Mouse (Mus musculus) embryonic facial prominence, embryonic 10.5 days (tissue): Measurements from ENCODE around the gene Rbm8a2. TPM values are rescaled to one million over a fixed set of nuclear protein-coding genes. Genes with fewer than 3 reads are reported as not detected.
"Not testable (repeated sequence)": the region's sequence is repeated elsewhere in the genome, so short reads cannot be mapped to it uniquely, and the experiment has no call there.

Experiments used
- DNase-seq: peaks from one replicate; pipeline ENCODE4 v3.0.0-alpha.2; 2017; ENCODE audit warnings: low spot score
- H3K27ac ChIP-seq: fragments of 300-500 bp; sonication (generic); replicated peaks from 2 replicates; pipeline ENCODE4 v1.5.1; 2016; ENCODE audit warnings: mild to moderate bottlenecking
- H3K27me3 ChIP-seq: fragments of 300-500 bp; sonication (generic); replicated peaks from 2 replicates; pipeline ENCODE4 v1.6.1; 2016; ENCODE audit warnings: low read depth, mild to moderate bottlenecking; ENCODE audit not compliant: poor library complexity, severe bottlenecking
- H3K36me3 ChIP-seq: fragments of 300-500 bp; sonication (generic); replicated peaks from 2 replicates; pipeline ENCODE4 v1.6.1; 2016; ENCODE audit warnings: mild to moderate bottlenecking, moderate library complexity
- H3K4me1 ChIP-seq: fragments of 300-500 bp; sonication (generic); 2 replicates; pipeline ENCODE4 v1.6.1; 2016
- H3K4me3 ChIP-seq: fragments of 300-500 bp; sonication (generic); 2 replicates; pipeline ENCODE4 v1.5.1; 2016; ENCODE audit warnings: mild to moderate bottlenecking, moderate library complexity
- H3K9me3 ChIP-seq: fragments of 300-500 bp; sonication (generic); 2 replicates; pipeline ENCODE4 v1.6.1; 2016; ENCODE audit warnings: mild to moderate bottlenecking
- WGBS: fragments of 180-500 bp; shearing (Covaris S2); methylation state at CpG from one replicate; pipeline ENCODE4 v1.1.7; 2016; 5-methylcytosine and 5-hydroxymethylcytosine counted together
- polyA plus RNA-seq: library from polyadenylated mRNA; unstranded; fragments of >200 nt; fragmentation: Nextera tagmentation; extraction: Ambion mirVana; gene quantifications from 2 replicates; pipeline ENCODE4 v1.2.1, GENCODE M21; 2016

Gene Rbm8a2
- 0.69 and 0.98 TPM in 2 replicates for polyA plus RNA-seq

DNA sequence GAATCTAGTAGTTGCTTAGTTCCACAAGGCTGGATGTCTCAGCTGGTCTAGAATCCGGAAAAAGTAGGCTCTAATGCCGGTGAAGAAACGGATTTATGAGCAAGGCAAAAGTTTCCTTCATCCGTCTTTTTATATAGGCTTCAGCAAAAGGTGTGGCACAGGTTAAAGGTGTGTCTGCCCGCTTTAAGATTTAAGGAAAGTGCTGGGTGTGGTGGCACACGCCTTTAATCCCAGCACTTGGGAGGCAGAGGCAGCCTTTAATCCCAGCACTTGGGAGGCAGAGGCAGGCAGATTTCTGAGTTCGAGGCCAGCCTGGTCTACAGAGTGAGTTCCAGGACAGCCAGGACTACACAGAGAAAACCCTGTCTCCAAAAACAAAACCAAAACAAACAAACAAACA, at the start of gene Rbm8a2:
Gene Rbm8a2 (minus strand): TSS at position 101 of the 400 bp plus-strand sequence.
- H3K27me3 ChIP-seq, H3K9me3 ChIP-seq, H3K27ac ChIP-seq, DNase-seq, H3K4me1 ChIP-seq, H3K36me3 ChIP-seq, H3K4me3 ChIP-seq: not testable (repeated sequence)
- 92% methylated on average over 7 of the region's 7 CpGs for WGBS

DNA sequence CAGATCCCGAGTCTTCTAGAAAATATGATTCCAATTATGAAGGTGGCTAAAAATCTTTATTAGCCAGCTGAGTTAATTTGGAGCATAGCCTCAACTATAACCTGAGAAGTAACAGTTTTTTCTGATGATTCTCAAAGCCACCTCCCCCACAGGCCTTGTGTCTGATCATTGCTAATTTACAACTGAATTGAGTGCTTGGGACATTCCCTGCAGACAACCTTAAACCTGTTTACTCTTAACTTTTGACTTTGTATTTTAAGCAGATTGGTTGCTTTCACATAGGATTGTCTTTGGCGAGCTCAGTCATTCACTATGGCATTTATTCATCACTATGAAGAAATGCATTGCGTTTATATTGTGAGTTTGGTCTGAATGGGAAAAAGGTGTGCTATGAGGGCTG, 49.5 kb upstream of the Rbm8a2 start:
- no peaks in the 10 kb centered on the region for H3K27me3 ChIP-seq
- DNase-seq = no peak
- 61% methylated on average over 3 of the region's 3 CpGs for WGBS

DNA sequence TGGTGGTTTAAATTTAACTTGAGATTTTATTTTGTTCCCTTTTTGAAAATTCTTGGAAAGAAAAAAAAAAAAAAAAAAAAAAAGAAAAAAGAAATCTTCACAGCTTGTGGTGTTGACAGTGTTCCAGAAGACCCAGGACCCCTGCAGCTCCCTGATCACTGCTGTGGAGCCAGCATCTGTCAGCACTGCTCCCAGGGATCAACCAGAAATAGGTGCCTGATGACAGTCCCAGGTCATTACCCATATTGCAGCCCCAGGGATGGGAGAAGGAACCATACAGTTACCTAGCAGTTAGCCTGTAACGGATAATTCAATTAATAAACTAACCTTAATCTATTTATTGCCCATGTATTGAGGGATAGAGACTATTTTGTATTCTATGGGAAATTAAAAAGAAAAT, 45.6 kb upstream of the Rbm8a2 start:
- Histone ChIP-seq H3K36me3 (no peaks in the 10 kb centered on the region), H3K9me3 (no peaks in the 10 kb centered on the region), H3K4me1 (no peaks in the 10 kb centered on the region), H3K27ac (no peak overlapping the region), H3K4me3 (no peak overlapping the region), H3K27me3 (no peaks in the 10 kb centered on the region)
- DNase-seq = no peak
- WGBS = 53% methylated on average over 1 of the region's 1 CpGs

More for the DNA sequence above, 49.5 kb upstream of the Rbm8a2 start:
- Histone ChIP-seq H3K4me1 (no peaks in the 10 kb centered on the region), H3K27ac (no peak overlapping the region), H3K36me3 (no peaks in the 10 kb centered on the region), H3K4me3 (no peak overlapping the region), H3K9me3 (no peaks in the 10 kb centered on the region)

- no peaks in the 10 kb centered on the region for H3K27me3 ChIP-seq
- no peak overlapping the region for H3K27ac ChIP-seq
- no peak overlapping the region for H3K4me3 ChIP-seq
- DNase-seq = no peak
- WGBS = 94% methylated on average over 3 of the region's 3 CpGs
- H3K4me1 ChIP-seq = no peaks in the 10 kb centered on the region
- H3K36me3 ChIP-seq = no peaks in the 10 kb centered on the region
- H3K9me3 ChIP-seq = no peaks in the 10 kb centered on the region
Observed at GRCm38 (mm10) chr1:176018523-176018922, 39.6 kb upstream of the Rbm8a2 start.

DNA sequence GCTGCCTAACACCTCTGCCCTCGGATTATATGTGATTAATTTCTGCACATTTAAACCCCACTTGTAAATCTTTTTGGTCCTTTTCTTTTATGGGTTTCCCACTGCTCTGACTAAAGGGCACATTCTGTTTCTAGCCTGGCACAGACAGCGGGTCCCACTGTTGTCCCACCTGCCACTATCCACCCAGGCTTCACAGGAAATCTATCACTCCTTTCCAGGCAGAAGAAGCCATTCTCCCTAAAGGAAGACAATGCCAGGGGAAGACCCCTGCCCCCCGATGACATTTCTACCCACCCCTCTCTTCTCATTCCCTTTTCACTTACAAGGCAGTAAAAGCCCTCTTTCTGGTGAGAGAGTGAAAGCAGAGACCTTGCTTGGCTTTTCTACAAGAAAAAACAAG, 37.2 kb upstream of the Rbm8a2 start:
- Histone ChIP-seq H3K4me3 (no peak overlapping the region), H3K27ac (no peak overlapping the region), H3K36me3 (no peaks in the 10 kb centered on the region), H3K27me3 (no peaks in the 10 kb centered on the region), H3K9me3 (no peaks in the 10 kb centered on the region), H3K4me1 (no peaks in the 10 kb centered on the region)
- 73% methylated on average over 3 of the region's 3 CpGs for WGBS
- no peak for DNase-seq

DNA sequence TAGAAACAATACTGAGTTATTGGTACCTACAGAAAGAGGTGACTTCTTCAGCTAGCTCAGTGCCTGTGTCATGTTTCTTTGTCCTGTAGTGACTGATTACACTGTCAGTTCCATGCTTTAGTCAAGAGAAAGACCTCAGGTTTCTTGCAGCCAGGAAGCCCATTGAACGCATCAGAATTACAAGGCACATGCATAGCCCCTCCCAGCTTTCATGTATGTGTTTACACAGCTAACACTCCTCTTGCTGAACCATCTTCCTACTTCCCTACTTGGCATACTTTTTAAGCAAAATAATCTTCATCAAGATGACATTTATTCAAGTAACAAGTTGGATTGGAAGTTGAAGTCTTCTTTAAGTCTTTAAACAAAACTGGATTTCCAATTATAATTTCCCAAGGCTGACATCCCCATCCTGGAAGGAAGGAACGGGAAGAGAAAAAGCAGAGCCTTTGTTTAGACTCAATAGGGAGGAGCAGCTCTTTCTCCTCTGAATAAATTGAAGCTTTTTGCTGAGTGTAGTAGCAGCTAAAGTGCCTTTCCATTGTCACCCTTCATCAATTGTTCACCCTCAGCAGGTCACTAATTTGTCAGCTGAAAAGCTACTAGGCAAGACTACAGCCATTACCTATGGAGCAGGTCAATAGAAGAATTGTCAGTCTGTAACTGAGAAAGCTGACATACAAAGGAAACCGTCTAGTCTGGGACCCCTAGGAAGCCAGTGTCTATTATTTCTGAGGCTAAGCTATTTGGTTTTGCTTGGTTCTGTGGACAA, 34.8 kb upstream of the Rbm8a2 start:
- H3K4me1 ChIP-seq = no peaks in the 10 kb centered on the region
- no peak overlapping the region for H3K4me3 ChIP-seq
- no peak for DNase-seq
- WGBS = 23% methylated on average over 3 of the region's 3 CpGs
- no peaks in the 10 kb centered on the region for H3K27me3 ChIP-seq
- H3K27ac ChIP-seq = no peak overlapping the region
- H3K9me3 ChIP-seq = no peaks in the 10 kb centered on the region
- no peaks in the 10 kb centered on the region for H3K36me3 ChIP-seq

- DNase-seq = no peak
- Histone ChIP-seq H3K27me3 (no peaks in the 10 kb centered on the region), H3K36me3 (no peaks in the 10 kb centered on the region), H3K4me1 (no peaks in the 10 kb centered on the region), H3K4me3 (no peak overlapping the region), H3K9me3 (no peaks in the 10 kb centered on the region), H3K27ac (no peak overlapping the region)
Observed at GRCm38 (mm10) chr1:176011535-176011934, 32.6 kb upstream of the Rbm8a2 start.

- Histone ChIP-seq H3K4me1 (no peaks in the 10 kb centered on the region), H3K27ac (no peak overlapping the region), H3K36me3 (no peaks in the 10 kb centered on the region), H3K27me3 (no peaks in the 10 kb centered on the region), H3K9me3 (no peaks in the 10 kb centered on the region), H3K4me3 (no peak overlapping the region)
- DNase-seq = no peak
Observed at GRCm38 (mm10) chr1:176011072-176011471, 32.2 kb upstream of the Rbm8a2 start.

GRCm38 (mm10) chr1:176008411-176008810, 29.5 kb upstream of the Rbm8a2 start:
- no peaks in the 10 kb centered on the region for H3K36me3 ChIP-seq
- 85% methylated on average over 2 of the region's 2 CpGs for WGBS
- H3K27ac ChIP-seq = no peak overlapping the region
- no peaks in the 10 kb centered on the region for H3K4me1 ChIP-seq
- H3K4me3 ChIP-seq = no peak overlapping the region
- no peaks in the 10 kb centered on the region for H3K27me3 ChIP-seq
- H3K9me3 ChIP-seq = no peaks in the 10 kb centered on the region
- DNase-seq = no peak

DNA sequence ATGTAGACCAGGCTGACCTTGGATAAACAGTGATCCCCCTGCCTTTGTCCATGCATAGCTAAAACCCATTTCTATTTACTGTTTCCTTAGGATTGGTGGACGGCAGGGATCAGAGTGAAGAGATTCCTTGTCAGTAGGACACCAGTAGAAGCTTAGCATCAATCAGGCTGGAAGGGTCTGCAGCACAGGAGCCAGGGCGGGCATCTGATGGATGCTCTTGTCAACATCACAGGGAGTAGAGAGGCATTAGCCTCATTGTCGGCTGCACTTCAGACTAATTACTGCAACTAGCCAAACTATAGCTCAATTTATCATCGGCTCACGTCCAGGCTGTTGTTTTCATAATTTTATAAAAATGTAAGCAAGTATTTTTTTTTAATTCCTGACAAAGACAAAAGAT, 21.7 kb upstream of the Rbm8a2 start:
- Histone ChIP-seq H3K4me1 (peaks cover 4% of the 10 kb centered on the region; the same call in 1 of the 2 replicates), H3K27ac (no peak overlapping the region), H3K9me3 (no peaks in the 10 kb centered on the region), H3K36me3 (no peaks in the 10 kb centered on the region), H3K27me3 (no peaks in the 10 kb centered on the region), H3K4me3 (no peak overlapping the region)
- no peak for DNase-seq
- WGBS = 84% methylated on average over 5 of the region's 5 CpGs

DNA sequence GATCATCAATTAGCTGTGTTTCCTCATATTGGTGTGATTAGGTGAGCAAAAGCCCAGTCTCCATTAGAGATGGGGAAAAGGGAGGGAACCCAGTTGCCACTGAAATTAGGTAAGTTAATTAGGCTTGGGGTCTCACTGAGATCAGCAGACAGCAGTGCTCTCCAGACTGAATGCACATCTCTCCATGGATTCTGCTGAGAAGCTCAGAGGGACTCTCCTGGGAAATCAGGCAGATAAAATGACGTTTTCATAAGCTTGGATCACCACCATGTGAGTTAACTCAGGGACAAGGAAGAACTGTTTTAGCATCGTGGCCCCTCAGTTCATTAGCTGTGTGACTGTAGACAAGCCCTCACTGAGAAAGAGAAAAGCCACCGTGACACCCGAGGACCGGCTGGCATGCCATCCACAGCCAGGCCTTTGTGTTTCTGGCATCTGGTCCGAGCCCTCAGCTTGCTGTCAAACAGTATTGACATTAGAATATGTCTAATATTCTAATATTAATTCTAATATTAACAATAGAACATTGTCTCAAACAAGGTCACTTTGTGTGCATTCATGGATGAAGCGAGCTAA, 18.2 kb upstream of the Rbm8a2 start:
- peaks cover 4% of the 10 kb centered on the region; the same call in 1 of the 2 replicates for H3K4me1 ChIP-seq
- DNase-seq = no peak
- no peaks in the 10 kb centered on the region for H3K27me3 ChIP-seq
- 60% methylated on average over 7 of the region's 7 CpGs for WGBS
- H3K4me3 ChIP-seq = no peak overlapping the region
- H3K36me3 ChIP-seq = no peaks in the 10 kb centered on the region
- H3K27ac ChIP-seq = no peak overlapping the region
- H3K9me3 ChIP-seq = no peaks in the 10 kb centered on the region

GRCm38 (mm10) chr1:175988912-175989311, 10.0 kb upstream of the Rbm8a2 start:
- no peak overlapping the region for H3K4me3 ChIP-seq
- no peak for DNase-seq
- WGBS = 87% methylated on average over 4 of the region's 4 CpGs
- no peak overlapping the region for H3K27ac ChIP-seq
- H3K4me1 ChIP-seq = no peaks in the 10 kb centered on the region
- no peaks in the 10 kb centered on the region for H3K9me3 ChIP-seq
- H3K27me3 ChIP-seq = no peaks in the 10 kb centered on the region
- H3K36me3 ChIP-seq = no peaks in the 10 kb centered on the region

DNA sequence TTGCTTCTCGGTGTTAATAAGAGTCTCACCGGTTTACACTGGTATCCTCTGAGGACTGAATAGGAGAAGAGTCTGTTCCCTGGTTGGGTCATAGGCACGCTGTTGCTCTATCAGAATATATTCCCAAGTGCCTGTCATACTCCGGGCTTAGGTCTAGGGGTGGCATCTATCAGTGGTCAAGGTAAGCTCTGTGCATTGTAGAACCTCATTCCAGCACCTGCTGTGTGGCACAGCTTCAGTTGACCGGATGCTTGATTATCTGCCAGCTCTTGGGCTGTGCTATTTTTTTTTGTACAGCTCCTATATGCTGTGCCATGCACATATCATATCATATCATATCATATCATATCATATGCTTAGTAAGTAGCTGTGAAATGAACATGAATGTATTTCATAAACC, 9.5 kb upstream of the Rbm8a2 start:
- no peak overlapping the region for H3K27ac ChIP-seq
- no peak for DNase-seq
- WGBS = 90% methylated on average over 5 of the region's 5 CpGs
- H3K27me3 ChIP-seq = no peaks in the 10 kb centered on the region
- H3K4me3 ChIP-seq = no peak overlapping the region
- no peaks in the 10 kb centered on the region for H3K36me3 ChIP-seq
- H3K4me1 ChIP-seq = no peaks in the 10 kb centered on the region
- H3K9me3 ChIP-seq = no peaks in the 10 kb centered on the region
